Mouse (Mus musculus) CH12.LX (cell line): ENCODE measurements around the gene Sf3b1. TPM values are rescaled to one million over a fixed set of nuclear protein-coding genes. Genes with fewer than 3 reads are reported as not detected.

Experiments used
- DNase-seq: peaks from one replicate; pipeline ENCODE4 v3.0.0-alpha.2; 2013; ENCODE audit errors: extremely low read depth
- H3K27ac ChIP-seq: 2 replicates; pipeline ENCODE4 v1.5.1; 2012; ENCODE audit warnings: low read depth, mild to moderate bottlenecking, control low read depth, moderate library complexity; ENCODE audit not compliant: insufficient read depth
- H3K27me3 ChIP-seq: replicated peaks from 2 replicates; pipeline ENCODE3; 2012; ENCODE audit warnings: inconsistent platforms
- H3K36me3 ChIP-seq, 2 experiments: replicated peaks in 1 of 2; 2 replicates each; pipeline versions ENCODE3 to v1.6.1; 2012; ENCODE audit warnings: inconsistent platforms in 1 of 2, low read length in 1 of 2, mild to moderate bottlenecking in 1 of 2, mixed read lengths in 1 of 2, moderate library complexity in 1 of 2; ENCODE audit not compliant: control insufficient read depth in 1 of 2, insufficient read depth in 1 of 2
- H3K4me1 ChIP-seq, 2 experiments: 2 replicates each; pipeline ENCODE4 v1.6.1; 2012; ENCODE audit warnings: inconsistent platforms in 1 of 2, moderate library complexity in 1 of 2; ENCODE audit not compliant: insufficient read depth in 2 of 2, control insufficient read depth in 1 of 2
- H3K4me2 ChIP-seq: 2 replicates; pipeline ENCODE4 v1.6.1; 2012; ENCODE audit warnings: low read depth, mild to moderate bottlenecking, control low read depth; ENCODE audit not compliant: poor library complexity, insufficient read depth, severe bottlenecking
- H3K4me3 ChIP-seq, 3 experiments: fragments of 150-350 bp in 1 of 3; sonication (generic) in 1 of 3; replicated peaks in 1 of 3; 2 replicates each; pipeline versions ENCODE3 to v1.5.1; 2011 to 2012; ENCODE audit warnings: low read depth in 2 of 3, low read length in 2 of 3, mild to moderate bottlenecking in 2 of 3, moderate library complexity in 2 of 3, control low read depth in 1 of 3, improper control_type of control experiment in 1 of 3, inconsistent platforms in 1 of 3, mixed read lengths in 1 of 3; ENCODE audit not compliant: poor library complexity in 1 of 3
- H3K79me2 ChIP-seq: replicated peaks from 2 replicates; pipeline ENCODE4 v1.6.1; 2012; ENCODE audit warnings: mild to moderate bottlenecking, moderate library complexity; ENCODE audit not compliant: control insufficient read depth, poor library complexity, insufficient read depth, severe bottlenecking; ENCODE audit errors: extremely low read depth
- H3K9ac ChIP-seq: 2 replicates; pipeline ENCODE4 v1.6.1; 2012; ENCODE audit warnings: low read depth, mild to moderate bottlenecking, control low read depth, moderate library complexity; ENCODE audit not compliant: insufficient read depth
- H3K9me3 ChIP-seq: replicated peaks from 2 replicates; pipeline ENCODE3; 2012; ENCODE audit warnings: low read length, inconsistent platforms, mixed read lengths
- CHD1 ChIP-seq: IDR thresholded peaks from 2 replicates; pipeline ENCODE4 v1.6.1; 2012; ENCODE audit warnings: low read depth, low read length, improper control_type of control experiment, inconsistent platforms
- CHD2 ChIP-seq: IDR thresholded peaks from 2 replicates; pipeline ENCODE4 v1.6.1; 2011; ENCODE audit warnings: low read length, improper control_type of control experiment
- CTCF ChIP-seq, 2 experiments: IDR thresholded peaks in 1 of 2; conservative IDR thresholded peaks in 1 of 2; 2 replicates each; pipeline ENCODE4 v1.5.1; 2011 to 2012; ENCODE audit warnings: low read depth in 2 of 2, low read length in 2 of 2, improper control_type of control experiment in 1 of 2, inconsistent platforms in 1 of 2, mild to moderate bottlenecking in 1 of 2, moderate library complexity in 1 of 2
- E2F4 ChIP-seq: IDR thresholded peaks from 2 replicates; pipeline ENCODE4 v1.6.1; 2011; ENCODE audit warnings: low read depth, low read length, improper control_type of control experiment; ENCODE audit not compliant: insufficient replicate concordance
- ELF1 ChIP-seq: IDR thresholded peaks from 2 replicates; pipeline ENCODE4 v1.6.1; 2014; ENCODE audit warnings: low read depth, mild to moderate bottlenecking, inconsistent platforms, low read length, improper control_type of control experiment
- EP300 ChIP-seq: IDR thresholded peaks from 2 replicates; pipeline ENCODE4 v1.6.1; 2011; ENCODE audit warnings: low read length, improper control_type of control experiment
- ETS1 ChIP-seq: conservative IDR thresholded peaks from 2 replicates; pipeline ENCODE4 v1.6.1; 2012; ENCODE audit warnings: low read depth, mild to moderate bottlenecking, inconsistent platforms, low read length, improper control_type of control experiment, moderate library complexity
- GABPA ChIP-seq: IDR thresholded peaks from 2 replicates; pipeline ENCODE4 v1.6.1; 2012; ENCODE audit warnings: low read depth, low read length, improper control_type of control experiment, inconsistent platforms; ENCODE audit not compliant: insufficient replicate concordance
- IRF4 ChIP-seq: IDR thresholded peaks from 2 replicates; pipeline ENCODE4 v1.6.1; 2014; ENCODE audit warnings: low read depth, mild to moderate bottlenecking, inconsistent platforms, low read length, improper control_type of control experiment
- JUND ChIP-seq: conservative IDR thresholded peaks from 2 replicates; pipeline ENCODE4 v1.6.1; 2011; ENCODE audit warnings: low read depth, low read length, improper control_type of control experiment
- MAX ChIP-seq: IDR thresholded peaks from 2 replicates; pipeline ENCODE4 v1.6.1; 2011; ENCODE audit warnings: low read length, improper control_type of control experiment
- MAZ ChIP-seq: IDR thresholded peaks from 2 replicates; pipeline ENCODE4 v1.6.1; 2012; ENCODE audit warnings: low read depth, mild to moderate bottlenecking, inconsistent platforms, low read length, improper control_type of control experiment, moderate library complexity
- MEF2A ChIP-seq: IDR thresholded peaks from 2 replicates; pipeline ENCODE4 v1.6.1; 2014; ENCODE audit warnings: low read depth, mild to moderate bottlenecking, inconsistent platforms, low read length, improper control_type of control experiment, borderline replicate concordance
- MXI1 ChIP-seq: IDR thresholded peaks from 2 replicates; pipeline ENCODE4 v1.6.1; 2011; ENCODE audit warnings: mild to moderate bottlenecking, low read depth, low read length, improper control_type of control experiment
- NRF1 ChIP-seq: IDR thresholded peaks from 2 replicates; pipeline ENCODE4 v1.6.1; 2014; ENCODE audit warnings: low read depth, mild to moderate bottlenecking, inconsistent platforms, low read length, improper control_type of control experiment, moderate library complexity
- POLR2AphosphoS2 ChIP-seq: IDR thresholded peaks from 2 replicates; pipeline ENCODE4 v1.6.1; 2011; ENCODE audit warnings: low read depth, low read length, improper control_type of control experiment
- SIN3A ChIP-seq: IDR thresholded peaks from 2 replicates; pipeline ENCODE4 v1.6.1; 2012; ENCODE audit warnings: low read length, improper control_type of control experiment, inconsistent platforms
- TCF12 ChIP-seq: IDR thresholded peaks from 2 replicates; pipeline ENCODE4 v1.6.1; 2014; ENCODE audit warnings: low read depth, mild to moderate bottlenecking, inconsistent platforms, low read length, improper control_type of control experiment
- UBTF ChIP-seq: IDR thresholded peaks from 2 replicates; pipeline ENCODE4 v1.6.1; 2012; ENCODE audit warnings: low read depth, mild to moderate bottlenecking, inconsistent platforms, low read length, improper control_type of control experiment, moderate library complexity
- USF2 ChIP-seq: conservative IDR thresholded peaks from 2 replicates; pipeline ENCODE4 v1.6.1; 2011; ENCODE audit warnings: low read depth, low read length, improper control_type of control experiment
- ZNF384 ChIP-seq: IDR thresholded peaks from 2 replicates; pipeline ENCODE4 v1.6.1; 2012; ENCODE audit warnings: low read depth, low read length, improper control_type of control experiment, inconsistent platforms
- dilution Hi-C: fragments of 300-500 bp; cut with MboI; formaldehyde crosslinking; loops from 2 replicates; pipeline ENCODE4 v1.14.3; 2020; ENCODE audit warnings: low sequenced_read_pairs; ENCODE audit not compliant: extremely low pct_unique_long_range_greater_than_20kb, extremely low pct_ligation_motif_present
- in situ Hi-C: fragments of 300-500 bp; cut with MboI; formaldehyde crosslinking; loops from 3 replicates; pipeline ENCODE4 v1.14.3; 2019; ENCODE audit warnings: low sequenced_read_pairs, low pct_ligation_motif_present, low pct_unique_long_range_greater_than_20kb, mixed read lengths
- polyA plus RNA-seq: library from polyadenylated mRNA; unstranded; fragments of >175 nt; gene quantifications from 2 replicates; pipeline ENCODE4 v1.2.1, GENCODE M21; 2012; ENCODE audit warnings: low read depth; ENCODE audit not compliant: insufficient read length
- total RNA-seq, 2 experiments: library from RNA; depleted of rRNA; stranded (reverse); fragments of 300-350 nt in 1 of 2; fragments of >200 nt in 1 of 2; gene quantifications; 2 replicates each; pipeline ENCODE4 v1.2.3; 2012 to 2014

Sf3b1 gene
- total and polyA plus RNA-seq, 3 experiments, result 109 to 186 (median 133) TPM

- DNase-seq, result peak; percentile 34
- Histone ChIP-seq H3K4me3 (peak overlapping the region; percentile 92 to 99 (median 92)), H3K9ac (peak overlapping the region; percentile 92), H3K79me2 (peaks cover 62% of the 10 kb centered on the region)
- dilution Hi-C loops, result no loop called here
- TF ChIP-seq UBTF (no peak), E2F4 (no peak), NRF1 (no peak), ZNF384 (peak; percentile 72), SIN3A (peak; percentile 90), CHD2 (no peak), JUND (peak; percentile 32; the same call in 1 of the 2 replicates), CHD1 (no peak), GABPA (no peak), MEF2A (peak; percentile 68; the same call in 1 of the 2 replicates), EP300 (peak; percentile 74; the same call in 1 of the 2 replicates), MAX (no peak; the same call in 1 of the 2 replicates), CTCF (conservative IDR thresholded peaks at IDR 0.05 in 1 of 2, IDR thresholded peaks at IDR 0.05 in 1 of 2; ENCODE audit: low read depth in 2 of 2, low read length in 2 of 2) (peak in 1 of 2 experiments; percentile 34; a peak in 2 of 4 replicates), MXI1 (peak; percentile 81), POLR2AphosphoS2 (no peak), TCF12 (no peak), IRF4 (peak; percentile 84), ETS1 (peak; percentile 45; the same call in 1 of the 2 replicates), ELF1 (0 out of 2 replicates have a peak, but pooled peaks have one; percentile 21)
- TF ChIP-seq, all 38 proteins: peak for 10
- in situ Hi-C loops, result no loop called here
- Histone ChIP-seq H3K4me2 (peak overlapping the region; percentile 98), H3K27me3 (no peaks in the 10 kb centered on the region), H3K4me1 (peaks cover 5 to 45% of the 10 kb centered on the region in 2 experiments), H3K36me3 (peaks cover 0 to 13% of the 10 kb centered on the region in 2 experiments), H3K27ac (peak overlapping the region; percentile 65; the same call in 1 of the 2 replicates), H3K9me3 (no peaks in the 10 kb centered on the region)
Measured at GRCm38 (mm10) chr1:55025656-55026430, 1.4 kb downstream of the Sf3b1 start.

- H3K4me3 ChIP-seq, result no peak overlapping the region
- no peaks in the 10 kb centered on the region for H3K9me3 ChIP-seq
- TF ChIP-seq ZNF384 (no peak), UBTF (no peak), USF2 (no peak), JUND (no peak), MAZ (no peak)
- H3K36me3 ChIP-seq, result peaks cover 12 to 44% of the 10 kb centered on the region in 2 experiments
- DNase-seq, result no peak
- H3K27me3 ChIP-seq, result no peaks in the 10 kb centered on the region
- H3K27ac ChIP-seq, result no peak overlapping the region
- H3K4me2 ChIP-seq, result no peak overlapping the region
- no peak overlapping the region for H3K9ac ChIP-seq
- in situ Hi-C loops, result no loop called here
- peaks cover 2 to 38% of the 10 kb centered on the region in 2 experiments for H3K4me1 ChIP-seq
- H3K79me2 ChIP-seq, result peaks cover 92% of the 10 kb centered on the region
- dilution Hi-C loops, result no loop called here
Measured at GRCm38 (mm10) chr1:55021907-55022306, 5.4 kb downstream of the Sf3b1 start.
